ENCODE assay signal across 23 mouse cellular contexts in genomic region chr8:77272136-77272535, GRCm38 (mm10).
"Had no signal": no experiment of that assay in that cellular context is flagged by ENCODE, and none has a peak within 500 bp of the region (broad histone marks: within the 10 kb centered on the region; RNA-seq: fewer than 3 reads in every experiment).

No protein-coding gene starts in this region.

- H3K9me3 ChIP-seq: intestine, embryonic 15.5 days; limb, embryonic 10.5 days had no signal

- H3K4me2 ChIP-seq: heart, embryonic 12.5 days; hindbrain, embryonic 12.5 days; hindbrain, embryonic 14.5 days; intestine, embryonic 15.5 days; limb, embryonic 12.5 days; liver, embryonic 11.5 days had no signal

- H3K27me3 ChIP-seq: heart, embryonic 12.5 days; hindbrain, embryonic 12.5 days; intestine, embryonic 15.5 days; limb, embryonic 12.5 days had no signal

- H3K27ac ChIP-seq: gastrocnemius, adult 2 months; heart, embryonic 10.5 days; hindbrain, embryonic 12.5 days; hindbrain, embryonic 14.5 days; intestine, embryonic 15.5 days; layer of hippocampus, adult 2 months; left cerebral cortex, adult 2 months; limb, embryonic 10.5 days; limb, embryonic 12.5 days had no signal

- H3K36me3 ChIP-seq: hindbrain, embryonic 12.5 days had no signal

- H3K4me1 ChIP-seq: hindbrain, embryonic 12.5 days had no signal

- H3K9ac ChIP-seq: heart, embryonic 12.5 days; hindbrain, embryonic 12.5 days; hindbrain, embryonic 14.5 days; intestine, embryonic 15.5 days; limb, embryonic 12.5 days had no signal

- DNase-seq: gastrocnemius, adult 2 months; gastrocnemius, postnatal 10 days; gastrocnemius, postnatal 25 days; heart, adult 18-20 months; heart, postnatal 10 days; kidney, adult 18-20 months; kidney, adult 8-10 months; kidney, postnatal 10 days; kidney, postnatal 4 days; liver had no signal

- H3K4me3 ChIP-seq: gastrocnemius, adult 2 months; heart, embryonic 10.5 days; heart, embryonic 12.5 days; hindbrain, embryonic 12.5 days; intestine, embryonic 15.5 days; layer of hippocampus, adult 2 months; left cerebral cortex, adult 2 months; limb, embryonic 10.5 days; limb, embryonic 12.5 days had no signal

- ATAC-seq: hindbrain, embryonic 16.5 days; inflammation-experienced regulatory T-cells, adult 6 months; intestine, embryonic 15.5 days; intestine, postnatal 0 days had no signal
